Mouse (Mus musculus): Measurements from ENCODE around the gene Map2k5.
A peak's percentile ranks its signal among the peaks of the same experiment; 100 is the strongest.

Map2k5 gene

GRCm38 (mm10) chr9:63145249-63146125, 232.2 kb downstream of the Map2k5 start:
- no peak for DNase-seq (ENCODE audit: low spot score)

- DNase-seq (ENCODE audit: low spot score), result no peak
These were observed 233.0 kb downstream of the Map2k5 start for GRCm38 (mm10) chr9:63144502-63145248.

DNA sequence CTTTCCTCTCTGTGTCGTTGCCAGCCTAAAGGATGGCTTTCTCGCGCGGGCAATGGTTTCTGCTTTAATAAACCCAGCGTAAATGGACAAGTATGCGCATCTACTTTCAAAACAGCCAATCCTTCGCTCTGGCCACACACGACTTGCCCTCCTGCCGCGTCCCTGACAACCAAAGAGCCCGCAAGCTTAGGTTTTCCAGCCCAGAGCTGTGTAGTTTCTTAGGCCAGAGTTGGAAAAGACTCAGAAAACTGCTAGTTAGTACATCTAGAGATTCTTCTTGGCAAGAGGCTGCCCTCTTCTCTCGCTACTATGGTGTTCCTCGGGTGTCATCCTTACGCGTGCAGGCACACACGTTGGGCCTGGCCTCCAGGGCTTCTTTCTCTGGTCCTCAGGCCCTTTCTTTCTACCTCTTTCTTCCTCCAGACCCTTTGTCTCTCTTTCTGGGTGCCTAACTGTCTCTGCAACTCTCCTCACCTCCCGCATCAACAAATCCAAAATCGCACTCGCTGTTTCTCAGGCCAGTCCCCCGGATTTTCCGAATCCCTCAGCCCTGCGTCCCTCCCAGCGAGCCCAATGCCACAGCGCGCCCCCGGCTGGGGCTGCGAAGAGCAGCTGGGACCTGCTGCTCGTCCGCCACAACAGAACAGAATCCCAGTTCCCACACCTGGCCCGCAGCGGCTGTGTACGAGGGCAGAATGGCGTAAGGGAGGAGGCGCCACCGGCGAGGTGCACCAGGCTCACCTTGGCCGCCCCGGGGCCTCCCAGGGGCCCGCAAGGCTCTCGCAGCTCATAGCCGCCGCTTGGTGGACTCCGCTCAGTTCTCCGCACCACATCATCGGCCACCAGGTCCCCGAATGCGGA, 233.8 kb downstream of the Map2k5 start:
- no peak for DNase-seq (ENCODE audit: low spot score)

- no peak for DNase-seq (ENCODE audit: low spot score)
These were observed 234.5 kb downstream of the Map2k5 start for GRCm38 (mm10) chr9:63143227-63143626.

- DNase-seq (ENCODE audit: low spot score), result no peak
These were observed 235.2 kb downstream of the Map2k5 start for GRCm38 (mm10) chr9:63142335-63143036.

- DNase-seq (ENCODE audit: low spot score), result no peak
These were observed 235.9 kb downstream of the Map2k5 start for GRCm38 (mm10) chr9:63141641-63142334.

DNA sequence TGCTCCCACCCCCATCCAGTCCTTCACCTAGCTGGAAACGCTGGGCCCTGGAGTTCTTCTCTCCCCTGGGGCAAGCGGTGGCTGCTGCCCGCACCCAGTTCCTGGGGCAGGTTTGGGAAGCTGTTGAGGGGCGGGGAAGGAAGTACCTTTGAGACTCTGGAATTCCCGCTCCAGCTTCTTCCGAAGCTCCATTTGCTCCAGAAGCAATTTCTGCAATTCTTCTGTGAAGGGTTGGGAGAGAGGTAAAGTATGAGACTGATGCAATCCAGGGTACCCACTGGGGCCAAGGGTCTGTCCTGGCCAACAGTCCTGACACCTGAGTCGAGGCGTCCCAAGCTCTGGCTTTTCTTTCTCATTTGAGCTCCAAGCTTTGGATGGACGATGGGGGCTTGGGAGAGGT, 237.5 kb downstream of the Map2k5 start:
- DNase-seq (ENCODE audit: low spot score), result no peak

DNA sequence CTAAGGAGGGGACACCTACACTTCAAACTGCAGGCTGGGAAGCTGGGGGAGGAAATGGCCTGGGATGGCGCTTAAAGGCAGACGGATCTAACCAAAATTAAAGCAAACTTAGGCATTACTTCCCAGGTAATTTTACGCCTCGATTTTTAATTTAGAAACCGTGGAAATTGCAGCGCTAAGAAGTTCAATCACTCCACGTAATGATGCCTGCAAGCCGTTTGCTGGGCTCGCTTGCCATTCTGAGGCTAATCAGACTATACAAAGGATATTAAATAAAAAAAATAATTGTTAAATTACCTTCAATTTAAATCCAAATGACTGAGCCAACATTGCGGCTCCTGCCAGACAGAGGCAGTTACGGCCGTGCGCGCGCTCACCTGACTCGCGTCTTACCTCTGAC, 238.0 kb downstream of the Map2k5 start:
- DNase-seq (ENCODE audit: low spot score), result no peak

GRCm38 (mm10) chr9:63138481-63138967, 239.2 kb downstream of the Map2k5 start:
- no peak for DNase-seq (ENCODE audit: low spot score)

DNA sequence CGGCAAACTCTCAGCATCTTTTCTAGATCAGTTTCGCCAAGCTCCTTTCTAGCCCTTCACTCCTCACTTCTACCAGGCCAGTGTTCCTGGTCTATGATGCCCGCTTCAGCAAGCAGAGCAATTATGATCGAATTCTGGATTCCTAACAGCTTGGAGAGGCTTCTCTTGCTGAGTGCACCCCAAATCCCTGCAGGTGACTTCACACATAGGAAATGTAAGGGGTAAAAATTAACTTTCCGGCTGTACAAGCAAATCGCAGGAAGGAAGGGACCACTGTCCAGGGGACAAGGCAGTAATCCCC, 240.1 kb downstream of the Map2k5 start:
- DNase-seq (ENCODE audit: low spot score), result no peak

DNA sequence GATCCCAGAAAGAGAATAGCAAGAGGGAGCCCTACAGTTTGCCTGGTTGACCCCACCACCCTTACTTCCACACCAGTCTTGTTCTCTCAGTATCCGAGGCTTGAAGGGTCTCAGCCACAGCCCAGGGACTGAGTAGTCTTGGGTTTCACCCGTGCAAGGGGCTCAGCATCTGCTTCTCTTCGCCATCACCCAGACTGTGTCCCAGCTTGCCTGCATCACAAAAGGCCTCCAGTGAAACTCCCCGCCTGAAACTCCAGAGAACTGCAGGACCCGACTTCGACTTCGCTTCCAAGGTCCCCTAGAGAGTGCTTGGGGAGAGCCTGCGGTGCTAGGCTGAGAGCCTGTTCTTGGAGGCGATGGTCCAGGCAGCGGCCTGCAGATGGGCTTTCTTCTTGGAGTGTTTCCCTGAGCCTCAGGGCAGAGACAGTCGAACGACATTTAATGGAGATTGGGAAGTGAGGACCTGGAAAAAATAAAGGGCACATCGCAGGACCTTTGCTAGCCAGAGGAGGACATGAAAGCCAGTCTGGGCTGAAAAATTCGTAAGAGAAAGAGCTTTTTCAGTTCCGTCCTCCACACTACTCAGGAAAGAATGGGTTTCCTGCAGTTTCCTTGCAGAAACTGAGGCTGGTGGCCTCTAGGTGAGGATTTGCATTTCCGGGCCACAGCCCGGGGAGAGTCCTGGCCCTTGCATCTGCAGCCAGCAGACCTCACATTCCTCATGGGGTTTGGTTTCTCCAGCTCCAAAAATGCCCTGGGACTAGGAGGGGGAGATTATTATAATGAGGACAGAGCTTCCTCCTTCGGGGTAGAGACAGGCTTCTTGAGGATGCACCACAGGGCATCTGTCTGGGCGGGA, 240.7 kb downstream of the Map2k5 start:
- no peak for DNase-seq (ENCODE audit: low spot score)

GRCm38 (mm10) chr9:63136241-63136640, 241.5 kb downstream of the Map2k5 start:
- no peak for DNase-seq (ENCODE audit: low spot score)

- peak; percentile 58 for DNase-seq (ENCODE audit: low spot score)
These were observed 241.9 kb downstream of the Map2k5 start for GRCm38 (mm10) chr9:63135801-63136200.

- no peak for DNase-seq (ENCODE audit: low spot score)
These were observed 242.3 kb downstream of the Map2k5 start for GRCm38 (mm10) chr9:63135356-63135755.

- no peak for DNase-seq (ENCODE audit: low spot score)
These were observed 244.0 kb downstream of the Map2k5 start for GRCm38 (mm10) chr9:63133659-63134058.

GRCm38 (mm10) chr9:63132673-63133601, 244.8 kb downstream of the Map2k5 start:
- DNase-seq (ENCODE audit: low spot score), result peak; percentile 95

DNA sequence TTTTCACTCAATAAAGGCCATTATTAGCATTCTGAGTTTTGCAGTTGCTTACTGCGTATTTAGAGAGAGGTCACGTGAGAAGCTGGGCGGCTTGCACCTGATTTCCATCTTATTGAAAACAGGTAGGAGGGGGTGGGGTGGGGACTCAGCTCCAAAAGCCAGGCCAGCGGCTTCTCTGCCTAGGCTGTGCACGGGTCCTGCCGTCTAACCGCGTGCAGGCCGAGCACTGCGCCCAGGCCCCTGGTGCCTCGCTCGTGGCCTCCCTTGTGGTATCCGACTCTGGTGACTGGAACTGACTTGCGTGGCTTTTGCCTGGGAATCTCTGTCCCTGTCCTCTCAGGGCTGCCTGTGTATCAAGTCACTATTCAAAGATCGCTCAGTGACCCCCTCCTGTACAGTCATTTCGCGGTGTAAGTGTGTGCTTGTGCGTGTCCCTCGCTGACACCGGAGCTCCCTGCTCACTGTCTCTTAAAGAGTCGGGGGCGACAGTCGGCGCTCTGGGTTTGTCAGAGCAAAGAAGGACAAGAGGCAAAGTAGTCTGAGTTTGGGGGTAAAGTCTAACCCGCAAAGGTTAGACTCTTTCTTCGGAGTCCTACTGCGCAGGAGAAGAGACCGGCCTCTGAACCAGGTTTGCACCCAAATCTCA, 245.6 kb downstream of the Map2k5 start:
- peak; percentile 44 for DNase-seq (ENCODE audit: low spot score)

DNA sequence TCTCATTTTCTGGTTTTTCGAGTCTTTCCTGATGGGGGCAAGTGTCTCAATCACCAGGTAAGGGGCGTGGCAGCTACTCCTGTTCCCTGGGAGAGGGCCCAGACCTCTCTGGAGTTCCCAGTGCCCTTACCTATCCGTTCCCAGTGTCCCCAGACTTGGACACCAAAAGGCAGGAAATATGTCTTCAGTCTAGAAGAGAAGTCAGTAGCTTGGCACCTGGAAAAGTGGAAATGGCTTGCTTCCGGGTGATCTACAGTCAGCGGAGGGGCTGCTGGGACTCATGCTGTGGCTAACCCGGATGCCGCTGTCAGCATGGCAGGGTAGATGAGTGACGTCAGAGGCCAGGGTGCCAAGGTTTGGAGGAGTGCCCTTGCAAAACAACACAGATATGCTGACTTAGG, 248.1 kb downstream of the Map2k5 start:
- DNase-seq (ENCODE audit: low spot score), result no peak

Measured in layer of hippocampus, adult 11-12 months (tissue).